Mouse (Mus musculus) monocyte, adult 5-6 weeks (primary cell): ENCODE data around the gene Cygb. TPM values are rescaled to one million over a fixed set of nuclear protein-coding genes. Genes with fewer than 3 reads are reported as not detected.

Source experiments
- ATAC-seq: fragments of 153-309, 156-312 bp; replicated peaks from 2 replicates; pipeline ENCODE4 v1.8.0; 2017; ENCODE audit warnings: mild to moderate bottlenecking; ENCODE audit not compliant: low TSS enrichment, insufficient number of reproducible peaks, severe bottlenecking, poor library complexity, low FRiP score
- total RNA-seq: library from RNA; stranded (forward); fragments of 200-1000, 200-491, 200-594 nt; gene quantifications from 3 replicates; pipeline ENCODE4 v1.2.3, GENCODE M21; 2017

Gene Cygb
- total RNA-seq, 1 experiment from 2014 or later: not detected

DNA sequence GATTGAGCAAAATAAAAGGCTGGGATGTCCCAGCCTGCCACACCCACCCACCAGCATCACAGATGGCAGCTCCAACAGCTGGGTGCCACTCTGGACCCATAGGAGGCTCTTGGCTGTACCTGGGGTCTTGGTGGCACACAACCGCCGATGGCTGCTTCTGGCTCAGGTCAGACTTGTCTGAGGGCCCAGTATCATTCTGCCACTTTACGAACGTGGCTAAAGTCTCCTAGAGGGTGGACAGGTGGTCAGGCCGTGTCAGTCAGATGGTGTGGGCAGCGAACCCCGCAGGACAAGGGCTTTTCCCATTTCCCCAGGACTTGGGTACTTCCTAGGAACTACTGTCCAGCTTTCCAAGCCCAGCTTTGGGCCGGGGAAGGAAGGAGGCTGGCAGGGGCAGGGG, 52.9 kb downstream of the Cygb start:
- ATAC-seq: no peak

GRCm38 (mm10) chr11:116599230-116599629, 54.9 kb downstream of the Cygb start:
- no peak for ATAC-seq

- no peak for ATAC-seq
Observed at GRCm38 (mm10) chr11:116598193-116598592, 55.9 kb downstream of the Cygb start.

GRCm38 (mm10) chr11:116596766-116597165, 57.3 kb downstream of the Cygb start:
- no peak for ATAC-seq

Other genes starting within 250 kb of the Cygb start
- 8.3 to 42.3 TPM (median 19.1 TPM) in 3 replicates for gene Rnf157, start 241.3 kb downstream of the Cygb start, total RNA-seq
- gene Ubald2, start 220.2 kb downstream of the Cygb start, total RNA-seq: 55.7 to 125 TPM (median 100.0 TPM) in 3 replicates
- gene Qrich2, start 188.1 kb downstream of the Cygb start, total RNA-seq: 0.85 to 0.95 TPM in 2 of 3 replicates, not detected in the other
- gene Prpsap1, start 160.1 kb downstream of the Cygb start, total RNA-seq: 18.0 to 45.7 TPM (median 45.0 TPM) in 3 replicates
- not detected in 3 replicates for gene Sphk1, start 123.4 kb downstream of the Cygb start, total RNA-seq
- 16.3 to 21.9 TPM (median 19.8 TPM) in 3 replicates for gene Ube2o, start 72.9 kb downstream of the Cygb start, total RNA-seq
- gene Aanat, start 67.9 kb downstream of the Cygb start, total RNA-seq: not detected in 3 replicates
- 14.1 to 16.7 TPM (median 15.1 TPM) in 3 replicates for gene Rhbdf2, start 27.3 kb downstream of the Cygb start, total RNA-seq
- not detected in 3 replicates for gene Prcd, start 779 bp downstream of the Cygb start, total RNA-seq
- gene St6galnac1, start 121.2 kb upstream of the Cygb start, total RNA-seq: not detected in 3 replicates
- 0.58 to 0.64 TPM in 2 of 3 replicates, not detected in the other for gene Mxra7, start 173.7 kb upstream of the Cygb start, total RNA-seq
- 47.3 to 77.0 TPM (median 54.3 TPM) in 3 replicates for gene Mettl23, start 189.0 kb upstream of the Cygb start, total RNA-seq
- gene Jmjd6, start 189.1 kb upstream of the Cygb start, total RNA-seq: 80.8 to 81.6 TPM (median 81.0 TPM) in 3 replicates
- gene Mfsd11, start 198.1 kb upstream of the Cygb start, total RNA-seq: 8.2 to 10.4 TPM (median 9.0 TPM) in 3 replicates
- 124 to 197 TPM (median 128 TPM) in 3 replicates for gene Srsf2, start 198.8 kb upstream of the Cygb start, total RNA-seq